Mouse (Mus musculus) thymus, adult 2 months (tissue): ENCODE results near the gene Slc8a1.

Experiments used
- CTCF ChIP-seq: fragments of 200-500 bp; IDR thresholded peaks from 2 replicates; pipeline ENCODE4 v1.5.1; 2012; ENCODE audit warnings: mild to moderate bottlenecking, control low read depth, low read length, moderate library complexity, borderline replicate concordance; ENCODE audit not compliant: control insufficient read depth, poor library complexity, insufficient read depth; ENCODE audit errors: extremely low read depth
- POLR2A ChIP-seq: fragments of 200-500 bp; IDR thresholded peaks from 2 replicates; pipeline ENCODE4 v1.6.1; 2012; ENCODE audit warnings: mild to moderate bottlenecking, low read length, control low read depth, moderate library complexity; ENCODE audit not compliant: control insufficient read depth, poor library complexity, insufficient read depth; ENCODE audit errors: extremely low read depth

DNA sequence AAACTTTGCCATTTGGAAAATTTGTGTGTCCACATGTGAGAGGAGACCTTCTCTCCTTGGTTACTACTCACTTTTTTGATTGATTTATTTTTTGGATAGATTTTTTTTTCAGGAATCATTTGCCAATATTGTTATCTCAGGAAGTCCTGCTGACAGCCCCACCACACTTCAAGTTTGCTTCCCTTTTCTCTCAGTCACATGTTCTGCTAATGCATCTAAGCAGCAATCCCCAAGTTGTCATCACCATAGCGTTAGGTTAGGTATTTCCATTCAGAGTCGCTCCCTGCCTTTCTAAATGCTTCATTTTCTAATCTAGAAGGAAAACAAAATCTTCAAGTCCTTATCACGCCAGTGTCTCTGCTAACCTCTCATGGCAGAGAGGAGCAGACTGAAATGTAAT, 278.8 kb downstream of the Slc8a1 start:
- TF ChIP-seq CTCF (no peak), POLR2A (no peak)
